Mouse (Mus musculus) kidney, adult 2 months (tissue): ENCODE measurements around the gene Phpt1. TPM values are rescaled to one million over a fixed set of nuclear protein-coding genes. Genes with fewer than 3 reads are reported as not detected.

Experiments
- DNase-seq: peaks from one replicate; pipeline ENCODE4 v3.0.0; 2021
- H3K27ac ChIP-seq: fragments of 200-500 bp; 2 replicates; pipeline ENCODE4 v1.5.1; 2012; ENCODE audit warnings: low read depth, low read length, control low read depth, inconsistent platforms; ENCODE audit not compliant: insufficient read depth
- H3K27me3 ChIP-seq: fragments of 200-500 bp; replicated peaks from 2 replicates; pipeline ENCODE4 v1.6.1; 2012; ENCODE audit warnings: mild to moderate bottlenecking, moderate library complexity, low read length, inconsistent platforms; ENCODE audit not compliant: control insufficient read depth, insufficient read depth
- H3K36me3 ChIP-seq: fragments of 200-500 bp; 2 replicates; pipeline ENCODE4 v1.6.1; 2012; ENCODE audit warnings: mild to moderate bottlenecking, moderate library complexity, low read length, inconsistent platforms; ENCODE audit not compliant: control insufficient read depth, insufficient read depth
- H3K4me1 ChIP-seq: fragments of 200-500 bp; 2 replicates; pipeline ENCODE4 v1.6.1; 2011; ENCODE audit warnings: low read length; ENCODE audit not compliant: control insufficient read depth, insufficient read depth
- H3K4me3 ChIP-seq: fragments of 200-500 bp; 2 replicates; pipeline ENCODE4 v1.5.1; 2011; ENCODE audit warnings: mild to moderate bottlenecking, low read depth, low read length, control low read depth; ENCODE audit not compliant: insufficient read depth
- CTCF ChIP-seq: fragments of 200-500 bp; conservative IDR thresholded peaks from 2 replicates; pipeline ENCODE4 v1.5.1; 2011; ENCODE audit warnings: low read depth, mild to moderate bottlenecking, control low read depth, low read length, moderate library complexity, mixed read lengths; ENCODE audit not compliant: insufficient read depth, insufficient read length
- POLR2A ChIP-seq: fragments of 200-500 bp; IDR thresholded peaks from one replicate; pipeline ENCODE4 v1.6.1; 2011; ENCODE audit warnings: low read depth, low read length, control low read depth
- WGBS: fragments of 180-500 bp; shearing (Covaris S2); methylation state at CpG from one replicate; pipeline ENCODE4 v1.1.7; 2018; 5-methylcytosine and 5-hydroxymethylcytosine counted together
- polyA plus RNA-seq: library from polyadenylated mRNA; depleted of rRNA; stranded (reverse); fragments of >200 nt; gene quantifications from 2 replicates; pipeline ENCODE4 v1.2.3, GENCODE M21; 2012

The Phpt1 gene
- polyA plus RNA-seq, 1 experiment, result 92.3 TPM

DNA sequence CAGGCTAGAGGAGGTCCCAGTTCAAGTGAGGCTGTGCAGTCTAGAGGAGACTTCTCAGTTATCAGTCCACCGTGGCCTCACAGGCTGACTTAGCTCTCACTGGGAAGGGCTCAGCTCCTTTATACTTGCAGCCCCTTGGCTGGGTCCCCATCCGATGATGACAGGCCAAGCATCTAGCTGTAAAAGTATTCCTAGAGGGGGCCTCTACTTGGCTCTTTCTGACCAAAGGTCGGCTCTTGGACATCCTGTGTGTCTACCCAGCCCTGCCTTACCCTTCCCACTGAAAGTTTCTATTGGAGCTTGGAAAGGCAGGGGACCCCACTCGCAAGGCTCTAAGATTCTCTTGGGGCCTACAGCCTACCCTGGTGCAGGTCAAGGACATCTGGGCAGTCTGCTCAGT is 3.8 kb downstream of the Phpt1 start:
- Histone ChIP-seq H3K4me3 (no peak overlapping the region), H3K4me1 (peaks cover 5% of the 10 kb centered on the region), H3K27me3 (no peaks in the 10 kb centered on the region), H3K27ac (no peak overlapping the region), H3K36me3 (no peaks in the 10 kb centered on the region)
- TF ChIP-seq CTCF (no peak), POLR2A (no peak)
- WGBS, result 85% methylated on average over 4 of the region's 4 CpGs
- DNase-seq, result no peak

DNA sequence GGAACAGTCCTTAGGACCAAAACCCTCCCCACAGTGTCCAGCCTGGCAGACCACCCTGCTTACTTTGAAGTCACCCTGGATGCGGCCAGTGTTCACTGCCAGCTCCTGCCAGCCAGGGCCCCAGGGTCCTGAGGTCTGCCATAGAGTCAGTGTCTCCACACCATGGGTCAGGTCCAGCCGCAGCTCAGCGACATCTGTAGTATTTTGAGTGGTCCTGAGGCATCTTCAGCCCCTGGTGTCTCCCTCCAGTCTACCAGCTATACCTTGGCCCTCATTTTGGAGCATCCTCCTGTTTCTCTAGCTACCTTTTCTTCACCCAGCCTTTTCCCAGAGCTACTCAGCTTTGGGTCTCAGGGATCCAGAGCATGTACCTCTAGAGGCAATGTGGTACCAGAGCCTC is 5.7 kb downstream of the Phpt1 start:
- Histone ChIP-seq H3K4me1 (no peaks in the 10 kb centered on the region), H3K4me3 (no peak overlapping the region), H3K36me3 (no peaks in the 10 kb centered on the region), H3K27ac (no peak overlapping the region), H3K27me3 (no peaks in the 10 kb centered on the region)
- WGBS, result 95% methylated on average over 3 of the region's 3 CpGs
- no peak for DNase-seq
- no peak for TF ChIP-seq POLR2A
- no peak for TF ChIP-seq CTCF

DNA sequence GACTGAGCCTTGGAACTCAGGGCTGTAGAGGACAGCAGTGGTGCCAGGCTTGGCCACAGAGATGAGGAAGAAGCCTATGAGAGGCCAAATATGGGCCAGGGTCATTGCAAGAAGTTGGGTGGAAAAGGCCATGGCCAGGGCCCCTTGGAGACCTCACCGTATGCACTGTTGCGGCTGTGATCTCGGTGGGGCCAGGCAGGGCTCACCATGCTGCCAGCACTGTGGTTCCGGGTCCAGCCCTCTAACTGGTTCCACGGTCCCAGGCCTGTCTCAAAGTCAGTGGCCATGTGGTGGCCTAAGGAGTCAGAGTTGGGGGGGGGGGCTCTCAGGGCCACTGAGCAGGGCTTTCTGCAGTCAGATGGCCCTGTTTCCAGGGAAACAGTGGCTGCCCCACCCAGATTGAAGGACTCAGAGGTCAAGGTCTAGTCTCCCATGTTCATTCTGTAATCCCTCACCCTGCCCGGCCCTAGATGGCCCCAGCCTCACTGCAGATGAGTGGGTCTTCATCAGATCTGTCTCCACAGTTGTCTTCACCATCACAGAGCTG is 6.5 kb downstream of the Phpt1 start:
- H3K36me3 ChIP-seq, result no peaks in the 10 kb centered on the region
- no peaks in the 10 kb centered on the region for H3K4me1 ChIP-seq
- no peak overlapping the region for H3K27ac ChIP-seq
- H3K27me3 ChIP-seq, result no peaks in the 10 kb centered on the region
- 74% methylated on average over 6 of the region's 6 CpGs for WGBS
- no peak for DNase-seq
- no peak for TF ChIP-seq POLR2A
- no peak for TF ChIP-seq CTCF
- H3K4me3 ChIP-seq, result no peak overlapping the region

DNA sequence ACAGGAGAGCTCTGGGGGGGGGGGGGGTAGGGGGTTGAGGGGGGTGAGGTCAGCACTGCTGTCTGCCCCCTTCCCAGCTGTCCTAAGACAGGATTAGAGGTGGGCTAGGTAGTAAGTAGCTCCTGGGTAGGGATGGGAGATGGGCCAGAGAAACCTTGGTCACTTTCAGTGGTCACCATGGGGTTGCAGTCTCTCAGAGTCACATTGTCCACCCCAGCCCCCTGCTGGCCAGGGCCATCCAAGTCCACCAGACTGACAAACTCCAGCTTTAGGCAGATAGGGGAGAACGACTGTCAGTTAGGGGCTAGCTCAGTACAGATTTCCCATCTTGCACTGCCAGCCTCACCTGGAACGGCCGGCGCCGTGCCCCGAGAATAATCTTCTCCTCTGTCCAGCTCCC is 8.5 kb downstream of the Phpt1 start:
- TF ChIP-seq CTCF, result 0 out of 2 replicates have a peak, but pooled peaks have one; percentile 25
- no peak for TF ChIP-seq POLR2A
- DNase-seq, result no peak
- Histone ChIP-seq H3K4me3 (no peak overlapping the region), H3K36me3 (no peaks in the 10 kb centered on the region), H3K4me1 (no peaks in the 10 kb centered on the region), H3K27me3 (no peaks in the 10 kb centered on the region), H3K27ac (no peak overlapping the region)
- 79% methylated on average over 6 of the region's 6 CpGs for WGBS

DNA sequence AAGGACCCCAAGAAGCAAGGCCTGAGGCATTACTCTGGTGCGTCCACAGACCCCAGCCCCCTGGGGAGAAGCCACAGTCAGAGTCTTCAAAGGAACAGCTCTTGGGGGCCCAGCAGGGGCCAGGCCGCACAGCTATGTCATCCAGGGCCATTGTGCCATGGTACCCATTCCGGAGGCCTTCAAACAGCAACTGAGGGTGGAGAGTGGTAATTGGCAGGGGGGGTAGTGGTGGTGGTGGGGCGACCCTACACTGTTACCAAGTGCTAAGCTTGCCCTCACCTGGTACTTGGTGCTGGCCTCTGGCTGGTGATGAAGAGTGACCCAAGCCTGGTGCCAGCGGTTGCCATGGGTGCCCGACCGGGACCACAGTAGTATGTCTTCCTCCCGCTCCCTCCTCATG is 9.3 kb downstream of the Phpt1 start:
- Histone ChIP-seq H3K27me3 (no peaks in the 10 kb centered on the region), H3K27ac (no peak overlapping the region), H3K4me3 (no peak overlapping the region), H3K36me3 (no peaks in the 10 kb centered on the region), H3K4me1 (no peaks in the 10 kb centered on the region)
- no peak for DNase-seq
- WGBS, result 91% methylated on average over 8 of the region's 8 CpGs
- no peak for TF ChIP-seq POLR2A
- no peak for TF ChIP-seq CTCF

DNA sequence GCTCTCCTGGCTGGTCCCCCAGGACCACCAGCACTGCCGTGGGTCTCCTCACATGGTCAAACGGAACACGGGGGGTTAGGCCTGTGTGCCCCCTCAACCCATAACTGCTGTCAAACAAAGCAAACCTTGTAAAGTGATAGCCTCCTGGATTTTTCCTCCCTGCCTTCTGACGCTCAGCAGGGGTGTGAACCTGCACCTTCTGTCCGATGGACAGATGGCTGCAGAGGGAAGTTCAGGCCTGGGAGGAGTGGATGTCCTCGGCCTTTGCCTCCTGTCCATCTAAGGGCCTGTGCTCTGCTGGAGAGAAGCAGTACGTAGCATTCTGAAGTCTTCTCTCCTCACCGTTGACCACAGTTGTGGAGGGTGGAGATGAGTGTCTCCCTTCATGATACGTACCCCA is 13.1 kb downstream of the Phpt1 start:
- peaks cover 8% of the 10 kb centered on the region for H3K4me1 ChIP-seq
- H3K36me3 ChIP-seq, result no peaks in the 10 kb centered on the region
- no peak overlapping the region for H3K27ac ChIP-seq
- no peak overlapping the region for H3K4me3 ChIP-seq
- 72% methylated on average over 9 of the region's 9 CpGs for WGBS
- no peak for DNase-seq
- TF ChIP-seq CTCF (no peak), POLR2A (no peak)
- no peaks in the 10 kb centered on the region for H3K27me3 ChIP-seq

DNA sequence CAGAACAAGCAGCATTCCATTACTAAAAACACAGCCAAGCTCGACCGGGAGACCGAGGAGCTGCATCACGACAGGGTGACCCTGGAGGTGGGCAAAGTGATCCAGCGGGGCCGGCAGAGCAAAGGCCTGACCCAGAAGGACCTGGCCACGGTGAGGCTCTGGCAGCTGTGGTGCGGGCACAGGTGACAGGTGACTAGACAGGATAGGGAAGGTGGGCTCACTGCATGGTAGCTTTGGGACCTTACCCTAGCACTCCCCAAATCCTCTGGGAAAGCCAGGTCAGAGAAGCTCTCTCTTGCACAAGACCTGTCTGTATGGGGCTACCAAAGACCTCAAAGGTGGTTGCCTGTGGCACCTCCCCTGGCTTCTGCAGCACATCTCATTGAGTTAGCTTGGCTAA is 14.5 kb downstream of the Phpt1 start:
- no peak overlapping the region for H3K27ac ChIP-seq
- no peak for TF ChIP-seq CTCF
- TF ChIP-seq POLR2A, result no peak
- H3K4me3 ChIP-seq, result no peak overlapping the region
- no peaks in the 10 kb centered on the region for H3K27me3 ChIP-seq
- H3K4me1 ChIP-seq, result peaks cover 8% of the 10 kb centered on the region
- no peaks in the 10 kb centered on the region for H3K36me3 ChIP-seq
- DNase-seq, result no peak
- WGBS, result 51% methylated on average over 8 of the region's 8 CpGs
